Mouse (Mus musculus): ENCODE data around the gene Ctns.

- no peak for TF ChIP-seq EP300 (IDR thresholded peaks at IDR 0.05; ENCODE audit: low read depth)
- TF ChIP-seq CTCF (IDR thresholded peaks at IDR 0.05; ENCODE audit: low read depth), result no peak
Observed at GRCm38 (mm10) chr11:73201021-73201420, 2.2 kb upstream of the Ctns start.

Measured in heart, postnatal 0 days (tissue).